Mouse (Mus musculus) hindbrain, embryonic 12.5 days (tissue): ENCODE results near the gene Prss38. TPM values are rescaled to one million over a fixed set of nuclear protein-coding genes. Genes with fewer than 3 reads are reported as not detected.

Source experiments
- microRNA-seq: library from miRNA; unstranded; fragments of <30 nt; microRNA quantifications from one replicate; pipeline ENCODE4, GENCODE M21; 2017
- polyA plus RNA-seq: library from polyadenylated mRNA; unstranded; fragments of >200 nt; fragmentation: Nextera tagmentation; extraction: Ambion mirVana; gene quantifications from 2 replicates; pipeline ENCODE4 v1.2.1, GENCODE M21; 2016

Gene Prss38
- polyA plus RNA-seq, 1 experiment from 2014 or later = not detected

Small RNAs within 50 kb of the gene (microRNA-seq; reads per million reads assigned to microRNA genes)
- not detected for gene Gm24756

Other genes with a start within 250 kb of the Prss38 start
- gene Obscn, start 239.3 kb downstream of the Prss38 start, polyA plus RNA-seq = 0.28 and 0.39 TPM in 2 replicates
- 6.6 and 7.5 TPM in 2 replicates for gene Iba57, start 211.9 kb downstream of the Prss38 start, polyA plus RNA-seq
- 0.27 and 0.28 TPM in 2 replicates for gene Gjc2, start 192.4 kb downstream of the Prss38 start, polyA plus RNA-seq
- 107 and 112 TPM in 2 replicates for gene Guk1, start 183.4 kb downstream of the Prss38 start, polyA plus RNA-seq
- gene Mrpl55, start 173.2 kb downstream of the Prss38 start, polyA plus RNA-seq = 76.1 and 84.6 TPM in 2 replicates
- 29.6 and 31.9 TPM in 2 replicates for gene 2310033P09Rik, start 167.3 kb downstream of the Prss38 start, polyA plus RNA-seq
- gene Arf1, start 147.4 kb downstream of the Prss38 start, polyA plus RNA-seq = 590 and 625 TPM in 2 replicates
- 5.0 and 8.0 TPM in 2 replicates for gene Wnt3a, start 84.9 kb downstream of the Prss38 start, polyA plus RNA-seq
- 6.1 and 6.9 TPM in 2 replicates for gene Wnt9a, start 68.7 kb downstream of the Prss38 start, polyA plus RNA-seq
- gene Jmjd4, start 74.4 kb upstream of the Prss38 start, polyA plus RNA-seq = 14.6 and 14.8 TPM in 2 replicates
- 230 and 240 TPM in 2 replicates for gene Snap47, start 75.5 kb upstream of the Prss38 start, polyA plus RNA-seq
- gene Zfp867, start 96.8 kb upstream of the Prss38 start, polyA plus RNA-seq = 10.8 and 11.8 TPM in 2 replicates
- 24.2 and 26.0 TPM in 2 replicates for gene Zkscan17, start 151.1 kb upstream of the Prss38 start, polyA plus RNA-seq
- 0.34 and 0.85 TPM in 2 replicates for gene Nlrp3, start 165.9 kb upstream of the Prss38 start, polyA plus RNA-seq
- gene Olfr222, start 200.6 kb upstream of the Prss38 start, polyA plus RNA-seq = not detected in 2 replicates
- not detected in 2 replicates for gene Olfr223, start 217.6 kb upstream of the Prss38 start, polyA plus RNA-seq